Mouse (Mus musculus) cerebellum, adult 2 months (tissue): ENCODE data around the gene Usp36. TPM values are rescaled to one million over a fixed set of nuclear protein-coding genes. Genes with fewer than 3 reads are reported as not detected.

Source experiments
- DNase-seq, 2 experiments: peaks; one replicate each; pipeline ENCODE4 v3.0.0; 2021
- H3K27ac ChIP-seq: fragments of 200-500 bp; 2 replicates; pipeline ENCODE4 v1.5.1; 2012; ENCODE audit warnings: low read length, control low read depth, inconsistent platforms; ENCODE audit not compliant: insufficient read depth
- H3K27me3 ChIP-seq: fragments of 200-500 bp; 2 replicates; pipeline ENCODE4 v1.6.1; 2012; ENCODE audit warnings: inconsistent platforms, mild to moderate bottlenecking, low read length, moderate library complexity; ENCODE audit not compliant: control insufficient read depth, insufficient read depth
- H3K4me1 ChIP-seq: fragments of 200-500 bp; 2 replicates; pipeline ENCODE4 v1.6.1; 2011; ENCODE audit warnings: low read length; ENCODE audit not compliant: control insufficient read depth, insufficient read depth
- H3K4me3 ChIP-seq: fragments of 200-500 bp; replicated peaks from 2 replicates; pipeline ENCODE3; 2011; ENCODE audit warnings: mild to moderate bottlenecking, low read depth, low read length, control low read depth; ENCODE audit not compliant: insufficient read depth
- CTCF ChIP-seq: fragments of 200-500 bp; IDR thresholded peaks from 2 replicates; pipeline ENCODE4 v1.5.1; 2011; ENCODE audit warnings: low read depth, mild to moderate bottlenecking, control low read depth, low read length, moderate library complexity, borderline replicate concordance; ENCODE audit not compliant: insufficient read depth
- POLR2A ChIP-seq: fragments of 200-500 bp; IDR thresholded peaks from 2 replicates; pipeline ENCODE4 v1.6.1; 2011; ENCODE audit warnings: low read length, control low read depth, borderline replicate concordance; ENCODE audit not compliant: insufficient read depth
- WGBS: fragments of 180-500 bp; shearing (Covaris S2); methylation state at CpG from one replicate; pipeline ENCODE4 v1.1.7; 2018; 5-methylcytosine and 5-hydroxymethylcytosine counted together
- polyA plus RNA-seq: library from polyadenylated mRNA; depleted of rRNA; stranded (reverse); fragments of >200 nt; gene quantifications from 2 replicates; pipeline ENCODE4 v1.2.3, GENCODE M21; 2012

Usp36 gene
- polyA plus RNA-seq, 1 experiment, result 33.8 TPM

DNA sequence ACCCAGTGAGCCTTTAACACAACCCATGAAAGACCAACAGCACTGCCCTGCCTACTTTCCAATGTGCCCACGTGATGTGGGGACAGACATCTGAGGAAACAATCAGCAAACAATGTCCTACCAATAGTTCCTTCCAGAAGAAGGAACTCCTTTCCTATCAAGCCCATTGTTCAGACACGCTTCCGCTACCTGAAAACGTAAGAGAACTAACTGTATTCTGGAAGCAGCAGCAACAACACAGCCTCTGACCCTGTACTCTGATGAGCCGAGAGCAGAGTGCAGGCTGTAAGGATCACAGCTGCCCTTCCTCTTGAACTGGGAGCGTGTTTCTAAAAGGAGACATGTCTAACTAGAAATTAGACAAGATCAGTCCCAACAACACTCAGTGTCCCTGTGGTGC is 55.5 kb downstream of the Usp36 start:
- no peak for TF ChIP-seq POLR2A
- no peak for TF ChIP-seq CTCF
- Histone ChIP-seq H3K27ac (peak overlapping the region; percentile 49; the same call in 1 of the 2 replicates), H3K27me3 (no peaks in the 10 kb centered on the region), H3K4me3 (no peak overlapping the region), H3K4me1 (peaks cover 8% of the 10 kb centered on the region)
- 90% methylated on average over 6 of the region's 6 CpGs for WGBS
- no peak for DNase-seq

GRCm38 (mm10) chr11:118233924-118234323 is 56.1 kb downstream of the Usp36 start:
- 74% methylated on average over 3 of the region's 3 CpGs for WGBS

GRCm38 (mm10) chr11:118232314-118232831 is 57.7 kb downstream of the Usp36 start:
- peaks cover 7% of the 10 kb centered on the region for H3K4me1 ChIP-seq
- DNase-seq, result peak in 1 of 2 experiments; percentile 29
- no peaks in the 10 kb centered on the region for H3K27me3 ChIP-seq
- 39% methylated on average over 7 of the region's 7 CpGs for WGBS
- no peak overlapping the region for H3K4me3 ChIP-seq
- TF ChIP-seq POLR2A, result no peak
- peak; percentile 66 for TF ChIP-seq CTCF
- H3K27ac ChIP-seq, result no peak overlapping the region

More at GRCm38 (mm10) chr11:118233924-118234323, 56.1 kb downstream of the Usp36 start:
- no peak for TF ChIP-seq POLR2A
- no peak for TF ChIP-seq CTCF
- no peak for DNase-seq
- no peaks in the 10 kb centered on the region for H3K27me3 ChIP-seq
- H3K27ac ChIP-seq, result no peak overlapping the region
- H3K4me3 ChIP-seq, result no peak overlapping the region
- peaks cover 7% of the 10 kb centered on the region for H3K4me1 ChIP-seq

DNA sequence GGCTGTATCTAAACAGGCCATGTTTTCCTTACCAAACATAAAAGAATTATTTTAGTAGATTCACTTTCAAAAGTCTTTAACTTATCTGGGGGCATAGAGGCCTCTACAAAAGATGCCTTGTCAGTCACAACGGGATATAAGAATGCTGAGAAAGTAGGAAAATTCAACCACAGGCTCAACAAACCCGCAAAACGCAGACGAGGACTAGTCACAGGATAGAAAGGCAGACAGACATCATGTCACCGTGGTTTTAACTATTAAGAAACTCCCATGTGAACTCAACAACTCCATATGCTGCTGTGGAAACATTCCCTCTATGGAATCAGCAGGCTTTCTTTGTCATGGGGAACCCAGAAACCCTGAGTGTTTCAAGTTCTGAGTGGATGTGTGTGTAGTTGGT is 60.1 kb downstream of the Usp36 start:
- H3K27ac ChIP-seq, result no peak overlapping the region
- H3K4me1 ChIP-seq, result peaks cover 6% of the 10 kb centered on the region; the same call in 1 of the 2 replicates
- TF ChIP-seq POLR2A (no peak), CTCF (no peak)
- 90% methylated on average over 5 of the region's 5 CpGs for WGBS
- H3K4me3 ChIP-seq, result no peak overlapping the region
- H3K27me3 ChIP-seq, result no peaks in the 10 kb centered on the region
- DNase-seq, result no peak

DNA sequence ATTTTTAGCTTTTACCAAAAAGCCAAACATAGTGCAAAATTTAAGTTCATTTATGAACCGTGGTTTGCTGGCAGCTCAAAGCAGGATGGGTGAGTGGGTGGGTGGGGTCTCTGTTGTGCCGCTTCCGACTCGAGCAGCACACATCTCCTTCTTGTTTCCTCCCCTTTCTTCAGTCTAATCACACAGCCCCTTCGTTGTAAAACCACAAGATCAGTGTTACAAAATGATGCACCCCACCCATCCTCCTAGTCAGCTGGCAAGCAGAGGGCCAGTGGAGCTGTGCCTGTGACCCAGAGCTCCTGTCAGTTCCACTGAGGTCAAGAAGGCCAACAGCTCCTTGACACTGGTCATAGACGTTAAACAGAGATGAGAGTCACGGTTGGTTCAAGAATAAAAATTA is 62.4 kb downstream of the Usp36 start:
- 83% methylated on average over 7 of the region's 7 CpGs for WGBS
- Histone ChIP-seq H3K4me1 (peaks cover 16% of the 10 kb centered on the region), H3K27me3 (no peaks in the 10 kb centered on the region), H3K27ac (no peak overlapping the region), H3K4me3 (no peak overlapping the region)
- no peak for DNase-seq
- TF ChIP-seq CTCF, result no peak
- no peak for TF ChIP-seq POLR2A

DNA sequence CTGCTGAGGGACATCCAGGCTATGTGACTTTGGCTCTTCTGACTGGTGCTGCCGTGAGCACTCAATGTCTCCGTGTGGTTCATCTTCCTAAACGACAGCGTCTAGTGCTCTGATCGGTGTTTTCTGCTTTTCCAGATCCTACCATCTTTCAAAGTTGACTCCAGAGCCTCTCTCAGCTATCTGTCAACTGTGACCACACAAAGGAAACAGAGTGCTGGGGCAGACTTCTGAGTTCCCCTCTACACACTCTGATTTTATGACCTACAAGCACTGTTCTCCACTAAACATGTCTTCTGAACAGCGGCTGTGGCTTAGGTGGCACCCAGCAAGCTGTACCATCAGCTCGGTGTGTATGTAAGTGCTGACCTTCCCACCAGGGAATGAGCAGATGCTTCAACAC is 63.2 kb downstream of the Usp36 start:
- Histone ChIP-seq H3K4me3 (no peak overlapping the region), H3K4me1 (peaks cover 19% of the 10 kb centered on the region), H3K27ac (no peak overlapping the region), H3K27me3 (no peaks in the 10 kb centered on the region)
- no peak for TF ChIP-seq POLR2A
- TF ChIP-seq CTCF, result no peak
- no peak for DNase-seq
- 82% methylated on average over 7 of the region's 7 CpGs for WGBS

- H3K27me3 ChIP-seq, result no peaks in the 10 kb centered on the region
- TF ChIP-seq CTCF (no peak), POLR2A (no peak)
- no peak overlapping the region for H3K4me3 ChIP-seq
- WGBS, result 84% methylated on average over 1 of the region's 1 CpGs
- no peak for DNase-seq
- H3K27ac ChIP-seq, result no peak overlapping the region
- peaks cover 20% of the 10 kb centered on the region for H3K4me1 ChIP-seq
Observed at GRCm38 (mm10) chr11:118225862-118226261, 64.2 kb downstream of the Usp36 start.

DNA sequence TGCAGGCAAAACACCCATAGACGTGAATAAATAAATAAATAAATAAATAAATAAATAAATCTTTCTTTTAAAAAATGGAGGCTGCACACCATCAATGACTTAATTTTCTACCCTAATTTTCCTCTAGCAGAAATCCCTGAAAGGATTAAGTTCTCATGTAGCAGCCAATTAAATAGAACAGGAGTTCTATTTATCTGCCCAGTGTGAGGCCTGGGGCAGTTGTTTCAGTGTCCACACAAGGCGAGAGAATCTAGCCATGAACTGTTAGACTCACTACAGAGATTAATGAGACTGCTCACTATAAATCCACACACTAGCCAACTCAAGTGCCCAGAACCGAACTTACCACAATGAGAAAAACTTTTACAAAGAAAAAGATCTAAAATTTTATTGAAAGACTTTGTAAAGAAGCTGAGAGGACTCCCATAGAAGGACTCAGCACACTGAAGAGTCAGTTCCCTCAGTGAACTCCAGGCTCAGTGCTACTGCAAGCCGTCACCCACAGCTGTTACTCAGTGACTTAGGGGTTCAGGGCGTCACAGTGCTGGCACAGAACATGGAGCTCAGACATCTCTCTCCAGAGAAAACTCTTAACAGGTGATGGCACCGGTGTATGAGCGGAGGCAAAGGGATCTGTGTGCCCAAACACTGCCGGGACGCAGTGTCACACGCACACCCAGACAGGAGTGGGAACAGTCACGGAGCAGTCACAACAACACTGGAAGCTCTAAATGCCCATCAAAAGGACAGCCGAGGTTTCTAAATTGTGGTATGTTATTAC is 64.8 kb downstream of the Usp36 start:
- TF ChIP-seq POLR2A, result no peak
- TF ChIP-seq CTCF, result no peak
- WGBS, result 72% methylated on average over 12 of the region's 12 CpGs
- H3K27ac ChIP-seq, result no peak overlapping the region

More for the DNA sequence above, 64.8 kb downstream of the Usp36 start:
- Histone ChIP-seq H3K27me3 (no peaks in the 10 kb centered on the region), H3K4me3 (no peak overlapping the region), H3K4me1 (peaks cover 21% of the 10 kb centered on the region)
- DNase-seq, result no peak
